Mouse (Mus musculus): ENCODE data around the gene Tex21.

GRCm38 (mm10) chr12:76290271-76290670 lies 43.7 kb upstream of the Tex21 start:
- TF ChIP-seq CTCF (IDR thresholded peaks at IDR 0.05; ENCODE audit: borderline replicate concordance, insufficient read depth, low read length) (no peak), POLR2A (IDR thresholded peaks at IDR 0.05; ENCODE audit: low read depth, low read length) (no peak)
